Mouse (Mus musculus) CH12.LX (cell line): ENCODE measurements at regions not wholly inside any gene's neighbourhood (a gene's known extent, or its start where the extent isn't known, plus 50 kb on each side); places are given as distances from the start of the nearest gene placed in this dataset.

ENCODE experiments used
- BHLHE40 ChIP-seq: IDR thresholded peaks from 2 replicates; pipeline ENCODE4 v1.6.1; 2011; ENCODE audit warnings: mild to moderate bottlenecking, low read depth, low read length, improper control_type of control experiment
- CHD2 ChIP-seq: IDR thresholded peaks from 2 replicates; pipeline ENCODE4 v1.6.1; 2011; ENCODE audit warnings: low read length, improper control_type of control experiment
- CTCF ChIP-seq, 2 experiments: IDR thresholded peaks in 1 of 2; conservative IDR thresholded peaks in 1 of 2; 2 replicates each; pipeline ENCODE4 v1.5.1; 2011 to 2012; ENCODE audit warnings: low read depth in 2 of 2, low read length in 2 of 2, improper control_type of control experiment in 1 of 2, inconsistent platforms in 1 of 2, mild to moderate bottlenecking in 1 of 2, moderate library complexity in 1 of 2
- E2F4 ChIP-seq: IDR thresholded peaks from 2 replicates; pipeline ENCODE4 v1.6.1; 2011; ENCODE audit warnings: low read depth, low read length, improper control_type of control experiment; ENCODE audit not compliant: insufficient replicate concordance
- EP300 ChIP-seq: IDR thresholded peaks from 2 replicates; pipeline ENCODE4 v1.6.1; 2011; ENCODE audit warnings: low read length, improper control_type of control experiment
- ETS1 ChIP-seq: conservative IDR thresholded peaks from 2 replicates; pipeline ENCODE4 v1.6.1; 2012; ENCODE audit warnings: low read depth, mild to moderate bottlenecking, inconsistent platforms, low read length, improper control_type of control experiment, moderate library complexity
- GABPA ChIP-seq: IDR thresholded peaks from 2 replicates; pipeline ENCODE4 v1.6.1; 2012; ENCODE audit warnings: low read depth, low read length, improper control_type of control experiment, inconsistent platforms; ENCODE audit not compliant: insufficient replicate concordance
- HCFC1 ChIP-seq: IDR thresholded peaks from 2 replicates; pipeline ENCODE4 v1.6.1; 2012; ENCODE audit warnings: low read depth, mild to moderate bottlenecking, inconsistent platforms, low read length, improper control_type of control experiment
- JUN ChIP-seq: IDR thresholded peaks from 2 replicates; pipeline ENCODE4 v1.6.1; 2011; ENCODE audit warnings: low read depth, mild to moderate bottlenecking, low read length, improper control_type of control experiment, moderate library complexity; ENCODE audit not compliant: insufficient read depth
- JUND ChIP-seq: conservative IDR thresholded peaks from 2 replicates; pipeline ENCODE4 v1.6.1; 2011; ENCODE audit warnings: low read depth, low read length, improper control_type of control experiment
- MEF2A ChIP-seq: IDR thresholded peaks from 2 replicates; pipeline ENCODE4 v1.6.1; 2014; ENCODE audit warnings: low read depth, mild to moderate bottlenecking, inconsistent platforms, low read length, improper control_type of control experiment, borderline replicate concordance
- MYC ChIP-seq: IDR thresholded peaks from 2 replicates; pipeline ENCODE4 v1.6.1; 2011; ENCODE audit warnings: low read depth, mild to moderate bottlenecking, improper control_type of control experiment, low read length
- POLR2A ChIP-seq: IDR thresholded peaks from 2 replicates; pipeline ENCODE4 v1.6.1; 2011; ENCODE audit warnings: low read depth, mild to moderate bottlenecking, improper control_type of control experiment, low read length
- USF2 ChIP-seq: conservative IDR thresholded peaks from 2 replicates; pipeline ENCODE4 v1.6.1; 2011; ENCODE audit warnings: low read depth, low read length, improper control_type of control experiment

GRCm38 (mm10) chr13:97461207-97461606 lies 220.3 kb downstream of the Enc1 start:
- no peak for TF ChIP-seq CTCF (conservative IDR thresholded peaks at IDR 0.05 in 1 of 2, IDR thresholded peaks at IDR 0.05 in 1 of 2; ENCODE audit: low read depth in 2 of 2, low read length in 2 of 2)
- TF ChIP-seq ETS1: no peak
- no peak for TF ChIP-seq USF2
- TF ChIP-seq EP300: no peak
- TF ChIP-seq HCFC1: no peak
- no peak for TF ChIP-seq GABPA
- TF ChIP-seq MEF2A: no peak
- no peak for TF ChIP-seq POLR2A
- no peak for TF ChIP-seq BHLHE40
- TF ChIP-seq CHD2: no peak
- TF ChIP-seq E2F4: no peak
- TF ChIP-seq JUN: no peak
- no peak for TF ChIP-seq MYC
- no peak for TF ChIP-seq JUND
